Mouse (Mus musculus): Measurements from ENCODE around the gene Pld4. TPM values are rescaled to one million over a fixed set of nuclear protein-coding genes. Genes with fewer than 3 reads are reported as not detected.

Pld4 gene
- polyA plus RNA-seq, 1 experiment from 2014 or later: 7.8 TPM

GRCm38 (mm10) chr12:112801864-112802846 is 41.7 kb downstream of the Pld4 start, which contains the start of gene Ahnak2:
Gene Ahnak2, minus strand, starts transcription at chr12:112802657.
- Histone ChIP-seq H3K4me3 (replicated peaks; ENCODE audit: low read depth, low read length) (peak within 1 kb of the TSS; percentile 43), H3K27ac (no peak within 1 kb of the TSS), H3K27me3 (ENCODE audit: insufficient read depth, low read length) (no peaks in the 10 kb centered on the region), H3K36me3 (ENCODE audit: insufficient read depth, low read length) (no peaks in the 10 kb centered on the region), H3K4me1 (replicated peaks; ENCODE audit: insufficient read depth, low read length) (peaks cover 8% of the 10 kb centered on the region; the same call in 1 of the 2 replicates), H3K9ac (ENCODE audit: low read depth, low read length) (peak within 1 kb of the TSS; percentile 41; the same call in 1 of the 2 replicates), H3K9me3 (replicated peaks; ENCODE audit: low read length) (no peaks in the 10 kb centered on the region), H3K4me2 (ENCODE audit: low read length) (peak within 1 kb of the TSS; percentile 99)
- no peak for TF ChIP-seq CTCF (IDR thresholded peaks at IDR 0.05; ENCODE audit: low read depth)
- 3% methylated on average over 66 of the region's 69 CpGs for WGBS
- peak; percentile 37 for ATAC-seq (replicated peaks; ENCODE audit: low FRiP score, low read depth)
- peak; percentile 44 for DNase-seq (ENCODE audit: low spot score)

DNA sequence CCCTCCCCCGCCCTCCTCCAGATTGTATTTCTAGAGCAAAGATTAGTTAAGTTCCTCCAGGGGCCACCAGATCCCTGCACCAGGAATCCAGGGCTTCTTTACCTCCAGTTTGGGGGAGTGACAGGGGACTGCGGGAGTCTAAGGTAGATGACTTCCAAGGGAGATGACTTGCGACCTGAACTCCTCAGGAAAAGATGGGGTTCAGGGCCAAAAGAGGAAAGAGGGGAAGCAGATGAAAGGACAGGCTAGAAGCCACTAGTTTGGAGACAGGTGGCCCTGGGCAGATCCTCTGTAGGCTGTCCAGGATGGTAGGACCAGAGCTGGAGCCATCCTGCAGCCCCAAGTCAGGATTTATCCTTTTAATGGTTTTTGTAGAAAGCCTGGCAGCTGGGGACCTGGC is 42.5 kb downstream of the Pld4 start:
- DNase-seq (ENCODE audit: low spot score): no peak
- 9% methylated on average over 3 of the region's 3 CpGs for WGBS
- no peak overlapping the region for H3K4me3 ChIP-seq (replicated peaks; ENCODE audit: low read depth, low read length)

GRCm38 (mm10) chr12:112804046-112804445 is 43.6 kb downstream of the Pld4 start:
- 40% methylated on average over 13 of the region's 13 CpGs for whole genome bisulfite sequencing
- H3K9ac ChIP-seq (ENCODE audit: low read depth, low read length): no peak overlapping the region
- ATAC-seq (replicated peaks; ENCODE audit: low FRiP score, low read depth) (no peak), DNase-seq (ENCODE audit: low spot score) (no peak)
- no peak overlapping the region for H3K27ac ChIP-seq
- no peaks in the 10 kb centered on the region for H3K9me3 ChIP-seq (replicated peaks; ENCODE audit: low read length)
- no peak overlapping the region for H3K4me3 ChIP-seq (replicated peaks; ENCODE audit: low read depth, low read length)
- H3K27me3 ChIP-seq (ENCODE audit: insufficient read depth, low read length): no peaks in the 10 kb centered on the region
- H3K4me1 ChIP-seq (replicated peaks; ENCODE audit: insufficient read depth, low read length): peaks cover 8% of the 10 kb centered on the region
- no peak overlapping the region for H3K4me2 ChIP-seq (ENCODE audit: low read length)
- H3K36me3 ChIP-seq (ENCODE audit: insufficient read depth, low read length): no peaks in the 10 kb centered on the region
- TF ChIP-seq CTCF (IDR thresholded peaks at IDR 0.05; ENCODE audit: low read depth): no peak

More for the DNA sequence above, 42.5 kb downstream of the Pld4 start:
- H3K36me3 ChIP-seq (ENCODE audit: insufficient read depth, low read length): no peaks in the 10 kb centered on the region
- peak overlapping the region; percentile 99; the same call in 1 of the 2 replicates for H3K4me2 ChIP-seq (ENCODE audit: low read length)
- no peaks in the 10 kb centered on the region for H3K27me3 ChIP-seq (ENCODE audit: insufficient read depth, low read length)
- no peaks in the 10 kb centered on the region for H3K9me3 ChIP-seq (replicated peaks; ENCODE audit: low read length)
- H3K9ac ChIP-seq (ENCODE audit: low read depth, low read length): no peak overlapping the region
- ATAC-seq (replicated peaks; ENCODE audit: low FRiP score, low read depth): no peak
- H3K27ac ChIP-seq: no peak overlapping the region
- TF ChIP-seq CTCF (IDR thresholded peaks at IDR 0.05; ENCODE audit: low read depth): no peak
- peaks cover 8% of the 10 kb centered on the region; the same call in 1 of the 2 replicates for H3K4me1 ChIP-seq (replicated peaks; ENCODE audit: insufficient read depth, low read length)

DNA sequence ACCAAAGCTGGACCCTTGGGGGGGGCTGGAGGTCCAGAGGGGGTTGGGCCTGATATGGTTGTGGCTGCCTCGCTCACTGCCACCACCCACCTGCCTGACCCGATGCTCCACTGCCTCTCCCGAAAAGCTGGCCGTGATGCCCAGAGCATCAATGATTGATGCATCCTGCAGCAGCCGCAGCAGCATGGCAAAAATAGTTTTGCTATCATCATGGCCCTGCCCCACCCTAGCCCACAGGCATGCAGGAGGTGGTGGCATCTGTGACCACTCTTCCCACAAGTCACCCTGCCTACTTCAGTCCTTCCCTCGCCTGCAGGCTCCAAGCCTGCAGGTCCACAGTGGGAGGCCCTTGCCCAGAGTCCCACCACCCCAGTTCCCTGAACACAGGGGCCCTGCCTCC is 45.6 kb downstream of the Pld4 start:
- H3K4me2 ChIP-seq (ENCODE audit: low read length): no peak overlapping the region
- ATAC-seq (replicated peaks; ENCODE audit: low FRiP score, low read depth) (no peak), DNase-seq (ENCODE audit: low spot score) (no peak)
- TF ChIP-seq CTCF (IDR thresholded peaks at IDR 0.05; ENCODE audit: low read depth): no peak
- no peaks in the 10 kb centered on the region for H3K9me3 ChIP-seq (replicated peaks; ENCODE audit: low read length)
- H3K27ac ChIP-seq: no peak overlapping the region
- no peak overlapping the region for H3K4me3 ChIP-seq (replicated peaks; ENCODE audit: low read depth, low read length)
- peaks cover 12% of the 10 kb centered on the region for H3K4me1 ChIP-seq (replicated peaks; ENCODE audit: insufficient read depth, low read length)
- no peaks in the 10 kb centered on the region for H3K27me3 ChIP-seq (ENCODE audit: insufficient read depth, low read length)
- no peak overlapping the region for H3K9ac ChIP-seq (ENCODE audit: low read depth, low read length)
- WGBS: 71% methylated on average over 6 of the region's 6 CpGs
- no peaks in the 10 kb centered on the region for H3K36me3 ChIP-seq (ENCODE audit: insufficient read depth, low read length)

GRCm38 (mm10) chr12:112807796-112808195 is 47.3 kb downstream of the Pld4 start:
- no peak for TF ChIP-seq CTCF (IDR thresholded peaks at IDR 0.05; ENCODE audit: low read depth)
- ATAC-seq (replicated peaks; ENCODE audit: low FRiP score, low read depth) (no peak), DNase-seq (ENCODE audit: low spot score) (no peak)
- H3K4me1 ChIP-seq (replicated peaks; ENCODE audit: insufficient read depth, low read length): peaks cover 4% of the 10 kb centered on the region
- WGBS: 82% methylated on average over 4 of the region's 4 CpGs
- no peaks in the 10 kb centered on the region for H3K9me3 ChIP-seq (replicated peaks; ENCODE audit: low read length)
- no peaks in the 10 kb centered on the region for H3K27me3 ChIP-seq (ENCODE audit: insufficient read depth, low read length)
- no peak overlapping the region for H3K4me2 ChIP-seq (ENCODE audit: low read length)
- H3K27ac ChIP-seq: no peak overlapping the region
- H3K4me3 ChIP-seq (replicated peaks; ENCODE audit: low read depth, low read length): no peak overlapping the region
- 0 out of 2 replicates have a peak overlapping the region, but pooled peaks have one; percentile 62 for H3K9ac ChIP-seq (ENCODE audit: low read depth, low read length)
- peaks cover 1% of the 10 kb centered on the region; the same call in 1 of the 2 replicates for H3K36me3 ChIP-seq (ENCODE audit: insufficient read depth, low read length)

DNA sequence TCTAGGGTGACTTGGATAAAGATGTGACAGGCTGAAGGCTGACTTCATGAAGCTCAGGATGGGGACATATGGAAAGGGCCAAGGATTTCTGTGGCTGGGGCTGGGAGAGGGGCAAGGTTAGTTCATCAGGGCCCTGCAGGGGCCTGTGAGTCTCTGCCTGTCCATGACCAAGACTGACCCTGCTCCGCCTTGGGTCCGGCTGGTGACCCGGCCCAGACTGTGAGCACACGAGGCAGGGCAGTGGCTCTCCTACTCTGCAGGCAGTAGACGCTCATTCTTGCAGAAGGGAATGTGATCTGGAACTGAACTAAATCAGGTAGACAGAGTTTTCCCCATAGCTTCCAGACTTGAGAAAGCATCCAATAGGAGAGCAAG is 47.7 kb downstream of the Pld4 start:
- Histone ChIP-seq H3K9me3 (replicated peaks; ENCODE audit: low read length) (no peaks in the 10 kb centered on the region), H3K4me3 (replicated peaks; ENCODE audit: low read depth, low read length) (peak overlapping the region; percentile 60), H3K4me2 (ENCODE audit: low read length) (peak overlapping the region; percentile 94), H3K4me1 (replicated peaks; ENCODE audit: insufficient read depth, low read length) (peaks cover 6% of the 10 kb centered on the region), H3K9ac (ENCODE audit: low read depth, low read length) (peak overlapping the region; percentile 62; the same call in 1 of the 2 replicates), H3K36me3 (ENCODE audit: insufficient read depth, low read length) (peaks cover 3% of the 10 kb centered on the region; the same call in 1 of the 2 replicates), H3K27me3 (ENCODE audit: insufficient read depth, low read length) (no peaks in the 10 kb centered on the region), H3K27ac (no peak overlapping the region)
- WGBS: 47% methylated on average over 5 of the region's 5 CpGs
- ATAC-seq (replicated peaks; ENCODE audit: low FRiP score, low read depth) (peak; percentile 3; the same call in 1 of the 2 replicates), DNase-seq (ENCODE audit: low spot score) (no peak)
- no peak for TF ChIP-seq CTCF (IDR thresholded peaks at IDR 0.05; ENCODE audit: low read depth)

Data from kidney, postnatal 0 days (tissue).